Comparison of ENCODE assay signal across 30 mouse cellular contexts in the genomic region with DNA sequence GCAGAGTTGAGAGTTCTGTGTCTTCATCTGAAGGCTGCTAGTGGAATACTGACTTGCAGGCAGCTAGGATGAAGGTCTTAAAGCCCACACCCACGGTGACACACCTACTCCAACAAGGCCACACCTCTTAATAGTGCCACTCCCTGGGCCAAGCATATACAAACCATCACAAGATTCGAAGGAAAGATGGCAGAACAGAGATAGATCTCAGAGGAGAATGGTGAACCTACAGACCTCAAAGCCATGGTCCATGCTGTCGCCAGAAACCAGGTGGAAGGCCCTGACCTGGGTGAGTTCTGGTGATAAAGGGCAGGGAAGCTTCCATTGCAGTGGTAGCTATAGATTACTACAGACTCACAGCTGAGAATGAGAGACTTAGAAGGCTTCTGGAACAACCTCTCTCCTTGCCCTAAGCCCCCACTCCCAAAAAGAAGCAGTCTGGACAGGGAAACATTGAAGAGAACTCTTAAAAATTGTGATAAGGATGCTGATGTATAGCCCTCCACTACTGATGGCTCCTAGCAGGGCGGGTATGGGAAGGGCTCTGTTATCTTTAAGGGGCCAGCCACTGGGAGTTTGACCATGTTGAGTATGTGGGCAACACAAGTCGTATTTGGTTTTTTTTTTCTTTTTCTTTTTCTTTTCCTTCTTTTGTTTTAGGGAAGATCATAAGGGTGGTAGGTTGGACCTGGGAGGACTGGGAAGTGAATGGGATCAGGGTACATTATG. TPM values are rescaled to one million over a fixed set of nuclear protein-coding genes. Genes with fewer than 3 reads are reported as not detected.
DNase-seq lines count a peak whose midpoint lies in the region; ATAC-seq lines count a peak whose summit lies in the region.
"Had no signal": no experiment of that assay in that cellular context is flagged by ENCODE, and none has a peak within 500 bp of the region (broad histone marks: within the 10 kb centered on the region; RNA-seq: fewer than 3 reads in every experiment).

No protein-coding gene starts in this region.

- H3K9me3 ChIP-seq in liver, embryonic 15.5 days (replicated peaks), result no peaks in the 10 kb centered on the region
- no peaks in the 10 kb centered on the region for H3K9me3 ChIP-seq in midbrain, embryonic 16.5 days (replicated peaks; ENCODE audit: control insufficient read depth, low read length, poor library complexity, severe bottlenecking)
- H3K9me3 ChIP-seq: embryonic facial prominence, embryonic 13.5 days; forebrain, embryonic 13.5 days; heart, embryonic 12.5 days; hindbrain, embryonic 13.5 days; limb, embryonic 13.5 days; midbrain, embryonic 12.5 days had no signal

- peak overlapping the region; percentile 72 for H3K27ac ChIP-seq in liver, embryonic 15.5 days (replicated peaks)
- H3K27ac ChIP-seq in midbrain, embryonic 16.5 days (ENCODE audit: low read length), result no peak overlapping the region
- H3K27ac ChIP-seq: embryonic facial prominence, embryonic 13.5 days; forebrain, embryonic 13.5 days; hindbrain, embryonic 13.5 days; limb, embryonic 13.5 days; midbrain, embryonic 12.5 days had no signal

- peak; percentile 98 for ATAC-seq in liver, embryonic 15.5 days (ENCODE audit: insufficient read depth)
- ATAC-seq in midbrain, embryonic 16.5 days, result no peak
- ATAC-seq: activated CD4-positive, CD25-positive, alpha-beta regulatory T cell, adult 4 months; forebrain, embryonic 13.5 days; intestine, postnatal 0 days had no signal

- H3K4me3 ChIP-seq in liver, embryonic 15.5 days (replicated peaks), result peak overlapping the region; percentile 49
- H3K4me3 ChIP-seq in midbrain, embryonic 16.5 days (ENCODE audit: low read depth, low read length), result no peak overlapping the region
- H3K4me3 ChIP-seq: embryonic facial prominence, embryonic 13.5 days; forebrain, embryonic 13.5 days; heart, embryonic 12.5 days; hindbrain, embryonic 13.5 days; limb, embryonic 13.5 days; midbrain, embryonic 12.5 days had no signal

- H3K36me3 ChIP-seq in liver, embryonic 15.5 days (replicated peaks), result no peaks in the 10 kb centered on the region
- no peaks in the 10 kb centered on the region for H3K36me3 ChIP-seq in midbrain, embryonic 16.5 days (ENCODE audit: control insufficient read depth, insufficient read depth, low read length)
- H3K36me3 ChIP-seq: embryonic facial prominence, embryonic 13.5 days; heart, embryonic 12.5 days; hindbrain, embryonic 13.5 days; limb, embryonic 13.5 days; midbrain, embryonic 12.5 days had no signal

- WGBS in liver, embryonic 15.5 days (ENCODE audit: insufficient replicate concordance), result 37% methylated on average over 5 of the region's 5 CpGs
- 77% methylated on average over 5 of the region's 5 CpGs for WGBS in midbrain, embryonic 16.5 days

- H3K4me2 ChIP-seq in liver, embryonic 15.5 days, result peak overlapping the region; percentile 66
- H3K4me2 ChIP-seq in midbrain, embryonic 16.5 days (ENCODE audit: low read length), result no peak overlapping the region
- H3K4me2 ChIP-seq: embryonic facial prominence, embryonic 13.5 days; forebrain, embryonic 13.5 days; heart, embryonic 12.5 days; hindbrain, embryonic 13.5 days; limb, embryonic 13.5 days; midbrain, embryonic 12.5 days had no signal

- peak overlapping the region; percentile 39; the same call in 1 of the 2 replicates for H3K9ac ChIP-seq in liver, embryonic 15.5 days
- no peak overlapping the region for H3K9ac ChIP-seq in midbrain, embryonic 16.5 days (ENCODE audit: low read depth, low read length)
- H3K9ac ChIP-seq: embryonic facial prominence, embryonic 13.5 days; forebrain, embryonic 13.5 days; heart, embryonic 12.5 days; hindbrain, embryonic 13.5 days; limb, embryonic 13.5 days; midbrain, embryonic 12.5 days had no signal

- H3K4me1 ChIP-seq in liver, embryonic 15.5 days (replicated peaks), result peaks cover 38% of the 10 kb centered on the region
- no peaks in the 10 kb centered on the region for H3K4me1 ChIP-seq in midbrain, embryonic 16.5 days (ENCODE audit: control insufficient read depth, insufficient read depth, low read length)
- H3K4me1 ChIP-seq: embryonic facial prominence, embryonic 13.5 days; forebrain, embryonic 13.5 days; hindbrain, embryonic 13.5 days; limb, embryonic 13.5 days; midbrain, embryonic 12.5 days had no signal

- H3K27me3 ChIP-seq in liver, embryonic 15.5 days, result no peaks in the 10 kb centered on the region
- no peaks in the 10 kb centered on the region for H3K27me3 ChIP-seq in midbrain, embryonic 16.5 days (ENCODE audit: control insufficient read depth, insufficient read depth, low read depth, low read length)
- H3K27me3 ChIP-seq: embryonic facial prominence, embryonic 13.5 days; forebrain, embryonic 13.5 days; heart, embryonic 12.5 days; hindbrain, embryonic 13.5 days; limb, embryonic 13.5 days; midbrain, embryonic 12.5 days had no signal

- DNase-seq in c-Kit-positive CD71-positive TER-119-positive erythroid progenitor cells, embryonic 14.5 days (ENCODE audit: low spot score), result peak; percentile 37
- peak; percentile 70 for DNase-seq in liver
- no peak for DNase-seq in cerebellum, postnatal 36 days
- no peak for DNase-seq in cerebellum, adult 11 months
- no peak for DNase-seq in urinary bladder, postnatal 4 days (ENCODE audit: low spot score in 2 of 2)
- DNase-seq: adrenal gland, adult 2 months; adrenal gland, postnatal 36 days; B cell, adult 2 months; cerebellum, adult 11-12 months; cerebellum, adult 9-11 months; gastrocnemius, postnatal 10 days; heart, adult 18-20 months; heart, postnatal 4 days; kidney, adult 9 months; kidney, postnatal 14 days; lung, adult 2 months; lung, postnatal 10 days; retina, postnatal 1 day; right cerebral cortex, postnatal 14 days; thymus, postnatal 14 days had no signal

RNA-seq across cellular contexts. Expression of gene Tfcp2, which starts 6.1 kb away (rescaled TPM):
- 3.7 and 4.1 TPM in 2 replicates for polyA plus RNA-seq in liver, embryonic 15.5 days (2015; fragmentation: Nextera tagmentation; extraction: Ambion mirVana)
- 38.6 and 43.0 TPM in 2 replicates for polyA plus RNA-seq in midbrain, embryonic 16.5 days (2015; fragmentation: Nextera tagmentation; extraction: Ambion mirVana)

RNA-seq across cellular contexts. Expression of gene Pou6f1, which starts 41.9 kb away (rescaled TPM):
- polyA plus RNA-seq in liver, embryonic 15.5 days (2015; fragmentation: Nextera tagmentation; extraction: Ambion mirVana), result 0.14 and 0.37 TPM in 2 replicates
- polyA plus RNA-seq in midbrain, embryonic 16.5 days (2015; fragmentation: Nextera tagmentation; extraction: Ambion mirVana), result 33.1 and 36.4 TPM in 2 replicates

RNA-seq across cellular contexts. Expression of gene Dazap2, which starts 57.3 kb away (rescaled TPM):
- 145 and 148 TPM in 2 replicates for polyA plus RNA-seq in liver, embryonic 15.5 days (2015; fragmentation: Nextera tagmentation; extraction: Ambion mirVana)
- 109 and 115 TPM in 2 replicates for polyA plus RNA-seq in midbrain, embryonic 16.5 days (2015; fragmentation: Nextera tagmentation; extraction: Ambion mirVana)

Comparison
In these comparisons a context has a peak if more than half of its experiments do, and no peak if none do; other contexts are left out.
1. DNase-seq: peak in c-Kit-positive CD71-positive TER-119-positive erythroid progenitor cells, embryonic 14.5 days (single experiment) and liver (single experiment); none in cerebellum, postnatal 36 days (0 of 2), cerebellum, adult 11 months (single experiment) and urinary bladder, postnatal 4 days (0 of 2).
2. RNA of gene Pou6f1, which starts 41.9 kb away (polyA plus RNA-seq): 33.1 to 36.4 TPM in midbrain, embryonic 16.5 days; 0.14 to 0.37 TPM in liver, embryonic 15.5 days; every median in the first group is over 10 times any median in the second.